Mouse (Mus musculus): ENCODE measurements around the gene Dgkg. TPM values are rescaled to one million over a fixed set of nuclear protein-coding genes. Genes with fewer than 3 reads are reported as not detected.

Dgkg gene
- polyA plus RNA-seq, 1 experiment from 2014 or later, result 0.86 TPM

DNA sequence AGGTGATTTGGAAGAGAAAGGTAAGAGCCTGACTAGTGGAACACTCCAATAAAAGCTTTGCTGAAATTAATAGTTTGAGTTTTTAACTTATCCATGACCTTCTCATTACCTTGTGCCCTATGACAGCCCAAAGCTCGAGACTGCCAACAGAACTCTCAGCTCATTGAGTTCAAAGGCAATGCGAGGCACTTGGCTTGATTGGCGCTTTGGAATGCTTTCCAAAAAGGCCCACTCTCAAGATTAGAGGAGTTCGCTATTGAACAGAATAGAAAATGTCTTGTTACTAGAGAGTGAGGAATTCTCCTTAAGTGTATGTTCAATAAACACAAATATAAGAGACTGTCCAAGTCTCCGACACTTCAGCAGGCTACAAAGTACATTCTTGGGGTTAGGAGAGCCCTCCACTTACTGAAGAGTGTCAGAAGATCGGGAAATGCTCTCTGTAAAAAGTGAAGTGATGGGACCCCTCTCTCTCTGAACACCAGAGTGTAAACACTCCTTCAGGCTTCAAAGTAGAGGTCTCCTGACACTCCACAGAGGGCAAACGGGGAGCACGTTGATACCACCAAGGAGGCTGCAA, 120.3 kb downstream of the Dgkg start:
- no peak overlapping the region for H3K27ac ChIP-seq (ENCODE audit: low read depth, low read length)
- no peak overlapping the region for H3K4me3 ChIP-seq (ENCODE audit: low read depth, low read length)
- no peak overlapping the region for H3K9ac ChIP-seq (ENCODE audit: low read depth, low read length)
- no peak overlapping the region for H3K4me2 ChIP-seq
- no peaks in the 10 kb centered on the region for H3K27me3 ChIP-seq (replicated peaks; ENCODE audit: control insufficient read depth, insufficient read depth, low read length)
- H3K36me3 ChIP-seq (ENCODE audit: control insufficient read depth, insufficient read depth, low read length), result no peaks in the 10 kb centered on the region
- no peaks in the 10 kb centered on the region for H3K9me3 ChIP-seq (ENCODE audit: control insufficient read depth, low read length)
- WGBS, result 64% methylated on average over 8 of the region's 8 CpGs
- H3K4me1 ChIP-seq (replicated peaks; ENCODE audit: control insufficient read depth, insufficient read depth, low read length), result no peaks in the 10 kb centered on the region
- DNase-seq (ENCODE audit: low spot score) (no peak), ATAC-seq (replicated peaks; ENCODE audit: low FRiP score) (no peak)

DNA sequence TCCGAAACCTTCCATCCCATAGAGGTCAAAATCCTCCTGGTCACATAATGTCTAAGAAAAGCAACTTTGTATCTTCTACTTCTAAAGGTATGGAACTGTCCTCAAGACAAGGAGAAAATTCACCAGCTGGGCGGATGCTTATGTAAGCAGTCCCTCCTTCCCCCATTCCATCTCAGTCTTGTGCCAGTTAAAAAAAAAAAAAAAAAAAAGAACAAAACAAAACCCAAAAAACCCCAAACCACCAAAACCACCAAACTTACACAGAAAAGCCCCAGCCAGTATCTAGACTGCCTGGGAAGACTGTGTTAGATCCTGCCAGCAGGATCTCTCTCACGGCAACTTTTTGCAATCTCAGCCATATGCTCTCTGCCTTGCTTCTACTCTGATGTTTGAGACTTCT, 123.9 kb downstream of the Dgkg start:
- Histone ChIP-seq H3K4me2 (no peak overlapping the region), H3K27me3 (replicated peaks; ENCODE audit: control insufficient read depth, insufficient read depth, low read length) (no peaks in the 10 kb centered on the region), H3K9ac (ENCODE audit: low read depth, low read length) (no peak overlapping the region), H3K27ac (ENCODE audit: low read depth, low read length) (no peak overlapping the region), H3K4me3 (ENCODE audit: low read depth, low read length) (no peak overlapping the region), H3K9me3 (ENCODE audit: control insufficient read depth, low read length) (no peaks in the 10 kb centered on the region), H3K36me3 (ENCODE audit: control insufficient read depth, insufficient read depth, low read length) (no peaks in the 10 kb centered on the region), H3K4me1 (replicated peaks; ENCODE audit: control insufficient read depth, insufficient read depth, low read length) (no peaks in the 10 kb centered on the region)
- ATAC-seq (replicated peaks; ENCODE audit: low FRiP score) (no peak), DNase-seq (ENCODE audit: low spot score) (no peak)
- 79% methylated on average over 3 of the region's 3 CpGs for WGBS

DNA sequence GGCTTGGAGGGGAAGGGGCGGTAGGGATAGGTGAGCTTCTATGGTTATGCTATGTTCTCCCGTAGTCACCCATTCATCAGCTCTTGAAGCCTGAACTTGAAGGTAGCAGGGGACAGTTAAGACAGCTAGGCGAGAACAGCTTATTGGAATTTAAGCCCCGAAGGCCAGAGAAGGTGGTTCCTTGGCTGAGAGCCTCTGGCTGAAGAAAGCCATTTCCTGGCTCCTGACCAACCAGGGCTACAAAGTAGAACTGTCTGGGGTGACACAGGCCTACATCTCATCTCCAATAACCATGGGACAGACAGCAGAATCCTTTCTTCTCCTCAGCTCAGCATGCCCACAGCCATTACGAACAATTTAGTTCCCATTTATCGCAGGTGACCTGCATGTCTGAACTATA, 125.2 kb downstream of the Dgkg start:
- H3K9ac ChIP-seq (ENCODE audit: low read depth, low read length), result no peak overlapping the region
- no peak overlapping the region for H3K4me3 ChIP-seq (ENCODE audit: low read depth, low read length)
- no peaks in the 10 kb centered on the region for H3K27me3 ChIP-seq (replicated peaks; ENCODE audit: control insufficient read depth, insufficient read depth, low read length)
- DNase-seq (ENCODE audit: low spot score) (no peak), ATAC-seq (replicated peaks; ENCODE audit: low FRiP score) (no peak)
- no peaks in the 10 kb centered on the region for H3K4me1 ChIP-seq (replicated peaks; ENCODE audit: control insufficient read depth, insufficient read depth, low read length)
- H3K4me2 ChIP-seq, result no peak overlapping the region
- no peaks in the 10 kb centered on the region for H3K36me3 ChIP-seq (ENCODE audit: control insufficient read depth, insufficient read depth, low read length)
- WGBS, result 85% methylated on average over 6 of the region's 6 CpGs
- no peaks in the 10 kb centered on the region for H3K9me3 ChIP-seq (ENCODE audit: control insufficient read depth, low read length)
- H3K27ac ChIP-seq (ENCODE audit: low read depth, low read length), result no peak overlapping the region

DNA sequence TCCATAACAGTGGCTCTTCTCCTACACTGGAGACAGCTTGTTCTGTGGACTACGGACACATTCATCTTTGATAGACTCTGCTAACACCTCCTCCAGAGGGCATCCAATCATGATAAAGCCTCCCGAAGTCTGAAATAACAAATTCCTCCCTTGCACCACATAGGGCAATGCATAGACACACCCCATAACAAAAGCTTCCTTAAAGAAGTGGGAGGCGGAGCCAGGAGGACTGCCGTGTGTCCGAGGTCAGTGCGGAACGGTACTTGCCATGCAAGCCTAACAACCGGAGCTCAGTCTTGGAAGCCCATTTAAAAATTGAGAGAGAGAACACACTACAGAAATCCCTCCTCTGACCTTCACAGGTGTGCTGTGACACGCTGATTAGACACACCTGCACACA, 126.0 kb downstream of the Dgkg start:
- 81% methylated on average over 9 of the region's 9 CpGs for WGBS
- Histone ChIP-seq H3K4me3 (ENCODE audit: low read depth, low read length) (no peak overlapping the region), H3K9me3 (ENCODE audit: control insufficient read depth, low read length) (no peaks in the 10 kb centered on the region), H3K9ac (ENCODE audit: low read depth, low read length) (no peak overlapping the region), H3K36me3 (ENCODE audit: control insufficient read depth, insufficient read depth, low read length) (no peaks in the 10 kb centered on the region), H3K4me2 (no peak overlapping the region), H3K27ac (ENCODE audit: low read depth, low read length) (no peak overlapping the region), H3K4me1 (replicated peaks; ENCODE audit: control insufficient read depth, insufficient read depth, low read length) (no peaks in the 10 kb centered on the region), H3K27me3 (replicated peaks; ENCODE audit: control insufficient read depth, insufficient read depth, low read length) (no peaks in the 10 kb centered on the region)
- no peak for DNase-seq (ENCODE audit: low spot score)
- ATAC-seq (replicated peaks; ENCODE audit: low FRiP score), result no peak

DNA sequence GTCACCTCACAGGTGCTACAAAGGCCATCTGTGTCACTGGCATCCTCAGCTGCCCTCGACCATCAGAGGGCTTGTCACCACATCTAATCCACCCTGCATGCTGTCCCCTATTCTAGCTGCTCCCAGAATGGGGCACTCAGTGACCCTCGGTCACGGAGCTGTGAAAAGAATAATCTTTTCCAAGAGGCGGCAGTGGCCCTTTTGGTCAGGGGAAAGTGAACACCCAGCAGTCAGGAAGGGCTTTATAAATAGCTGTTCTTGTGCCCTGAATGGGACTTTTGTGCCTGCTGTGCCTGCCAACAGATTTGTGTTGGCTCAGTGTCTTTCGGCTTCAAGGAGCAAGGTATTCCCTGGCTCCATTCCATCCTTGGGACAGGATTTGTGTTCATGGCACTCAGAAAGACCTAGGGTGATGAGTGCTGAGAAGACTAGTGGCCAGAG, 129.5 kb downstream of the Dgkg start:
- WGBS, result 76% methylated on average over 5 of the region's 5 CpGs
- H3K4me2 ChIP-seq, result no peak overlapping the region
- no peak overlapping the region for H3K27ac ChIP-seq (ENCODE audit: low read depth, low read length)
- H3K4me1 ChIP-seq (replicated peaks; ENCODE audit: control insufficient read depth, insufficient read depth, low read length), result no peaks in the 10 kb centered on the region
- H3K36me3 ChIP-seq (ENCODE audit: control insufficient read depth, insufficient read depth, low read length), result no peaks in the 10 kb centered on the region
- no peak overlapping the region for H3K4me3 ChIP-seq (ENCODE audit: low read depth, low read length)
- no peak for DNase-seq (ENCODE audit: low spot score)
- ATAC-seq (replicated peaks; ENCODE audit: low FRiP score), result no peak
- no peaks in the 10 kb centered on the region for H3K27me3 ChIP-seq (replicated peaks; ENCODE audit: control insufficient read depth, insufficient read depth, low read length)
- H3K9me3 ChIP-seq (ENCODE audit: control insufficient read depth, low read length), result no peaks in the 10 kb centered on the region
- no peak overlapping the region for H3K9ac ChIP-seq (ENCODE audit: low read depth, low read length)

DNA sequence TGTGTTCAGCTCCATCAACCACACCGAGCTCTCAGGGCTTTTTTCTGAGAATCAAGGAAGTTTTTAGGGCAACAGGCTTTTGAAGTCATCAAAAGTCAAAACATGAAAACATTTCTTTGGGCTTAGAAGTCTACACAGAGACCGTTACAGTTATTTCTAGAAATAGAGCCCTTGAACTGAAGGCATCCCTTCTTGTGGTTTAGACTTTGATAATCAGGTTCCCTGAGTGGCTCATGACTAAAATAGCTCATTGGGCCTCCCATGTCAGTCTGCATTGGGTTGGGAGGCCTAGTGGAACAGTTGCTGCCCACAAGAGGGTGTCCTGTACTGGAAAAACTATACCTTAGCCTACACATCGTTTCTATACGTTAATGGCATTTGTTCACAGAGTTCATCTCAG, 130.6 kb downstream of the Dgkg start:
- no peaks in the 10 kb centered on the region for H3K27me3 ChIP-seq (replicated peaks; ENCODE audit: control insufficient read depth, insufficient read depth, low read length)
- H3K4me3 ChIP-seq (ENCODE audit: low read depth, low read length), result no peak overlapping the region
- no peak overlapping the region for H3K4me2 ChIP-seq
- H3K4me1 ChIP-seq (replicated peaks; ENCODE audit: control insufficient read depth, insufficient read depth, low read length), result no peaks in the 10 kb centered on the region
- H3K9me3 ChIP-seq (ENCODE audit: control insufficient read depth, low read length), result no peaks in the 10 kb centered on the region
- no peak overlapping the region for H3K27ac ChIP-seq (ENCODE audit: low read depth, low read length)
- H3K9ac ChIP-seq (ENCODE audit: low read depth, low read length), result no peak overlapping the region
- ATAC-seq (replicated peaks; ENCODE audit: low FRiP score) (no peak), DNase-seq (ENCODE audit: low spot score) (no peak)
- WGBS, result 76% methylated on average over 4 of the region's 4 CpGs
- H3K36me3 ChIP-seq (ENCODE audit: control insufficient read depth, insufficient read depth, low read length), result no peaks in the 10 kb centered on the region

DNA sequence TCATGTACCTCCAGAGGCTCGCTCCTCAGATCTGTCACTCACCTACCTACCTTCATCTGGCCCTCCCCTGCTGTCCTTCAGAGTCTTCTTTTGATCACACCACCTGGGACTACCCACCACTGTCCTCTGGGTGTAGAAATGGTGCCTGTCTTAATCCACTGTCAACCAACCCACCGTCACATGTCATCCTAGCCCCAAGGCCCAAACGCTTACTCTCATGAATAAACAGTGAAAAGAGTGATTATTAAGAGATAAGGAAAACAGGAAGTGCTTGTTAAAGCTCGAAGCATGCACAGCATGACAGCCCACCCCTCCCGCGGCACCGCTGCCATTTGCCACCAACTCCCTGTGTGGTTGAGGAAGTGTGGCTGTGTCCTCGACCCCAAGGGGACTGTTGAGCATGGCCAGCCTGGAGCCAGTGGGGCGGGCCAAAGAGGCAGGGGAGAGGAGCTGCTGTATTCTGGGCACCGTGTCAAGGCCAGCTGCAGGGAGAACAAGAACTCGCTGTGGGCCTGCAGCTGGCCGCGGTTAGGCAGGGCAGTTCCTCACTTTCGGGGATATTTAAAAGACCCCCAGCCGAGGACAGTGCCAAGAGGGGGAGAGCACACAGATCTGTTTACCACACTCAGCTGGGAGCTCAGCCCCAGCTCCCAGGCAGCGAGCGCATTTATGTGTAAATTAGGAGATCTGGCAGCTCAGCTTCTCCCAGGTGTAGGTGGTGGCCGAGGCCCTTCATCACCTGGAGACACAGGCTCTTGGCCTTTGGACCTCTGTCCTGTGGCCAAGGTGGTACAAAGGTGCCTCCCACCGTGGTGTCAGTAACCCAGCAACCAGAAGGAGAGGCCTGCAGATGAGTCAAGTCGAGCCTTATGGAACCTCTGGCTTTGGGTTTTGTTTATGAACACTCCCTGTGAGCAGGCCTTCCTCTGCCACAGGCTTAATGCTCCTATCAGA, 139.3 kb downstream of the Dgkg start:
- 19% methylated on average over 20 of the region's 20 CpGs for WGBS

DNA sequence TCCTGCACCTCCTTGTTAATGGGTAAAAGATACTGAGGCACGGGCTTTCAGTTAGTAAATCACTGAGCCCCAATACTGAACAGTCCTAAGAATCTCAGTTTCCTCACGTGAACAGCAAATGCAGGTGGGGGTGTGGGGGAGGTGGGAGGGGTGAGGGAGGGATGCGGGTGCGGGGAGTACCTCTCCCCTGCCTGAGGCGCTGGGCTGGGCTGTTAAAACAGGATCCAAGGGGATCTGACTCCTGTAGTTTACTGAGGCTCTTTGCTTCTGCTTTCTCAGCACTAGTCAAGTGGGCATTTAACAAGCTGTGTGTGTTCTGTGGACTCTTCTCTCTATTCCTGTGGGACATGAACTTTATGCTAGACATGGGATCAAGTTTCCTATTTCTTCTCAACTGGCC, 141.5 kb downstream of the Dgkg start:
- WGBS, result 46% methylated on average over 5 of the region's 5 CpGs
- Histone ChIP-seq H3K27ac (ENCODE audit: low read depth, low read length) (no peak overlapping the region), H3K36me3 (ENCODE audit: control insufficient read depth, insufficient read depth, low read length) (no peaks in the 10 kb centered on the region), H3K4me3 (ENCODE audit: low read depth, low read length) (no peak overlapping the region), H3K9me3 (ENCODE audit: control insufficient read depth, low read length) (no peaks in the 10 kb centered on the region), H3K27me3 (replicated peaks; ENCODE audit: control insufficient read depth, insufficient read depth, low read length) (no peaks in the 10 kb centered on the region), H3K9ac (ENCODE audit: low read depth, low read length) (no peak overlapping the region), H3K4me2 (no peak overlapping the region), H3K4me1 (replicated peaks; ENCODE audit: control insufficient read depth, insufficient read depth, low read length) (peaks cover 8% of the 10 kb centered on the region; the same call in 1 of the 2 replicates)
- DNase-seq (ENCODE audit: low spot score), result no peak
- ATAC-seq (replicated peaks; ENCODE audit: low FRiP score), result no peak

More for the DNA sequence above, 139.3 kb downstream of the Dgkg start:
- H3K4me3 ChIP-seq (ENCODE audit: low read depth, low read length), result no peak overlapping the region
- H3K36me3 ChIP-seq (ENCODE audit: control insufficient read depth, insufficient read depth, low read length), result no peaks in the 10 kb centered on the region
- no peaks in the 10 kb centered on the region for H3K9me3 ChIP-seq (ENCODE audit: control insufficient read depth, low read length)
- H3K27me3 ChIP-seq (replicated peaks; ENCODE audit: control insufficient read depth, insufficient read depth, low read length), result no peaks in the 10 kb centered on the region
- H3K27ac ChIP-seq (ENCODE audit: low read depth, low read length), result no peak overlapping the region
- H3K4me2 ChIP-seq, result peak overlapping the region; percentile 25; the same call in 1 of the 2 replicates
- DNase-seq (ENCODE audit: low spot score), result no peak
- peaks cover 8% of the 10 kb centered on the region; the same call in 1 of the 2 replicates for H3K4me1 ChIP-seq (replicated peaks; ENCODE audit: control insufficient read depth, insufficient read depth, low read length)
- 0 out of 2 replicates have a peak, but pooled peaks have one; percentile 39 for ATAC-seq (replicated peaks; ENCODE audit: low FRiP score)
- no peak overlapping the region for H3K9ac ChIP-seq (ENCODE audit: low read depth, low read length)
